Mouse (Mus musculus): ENCODE data around the gene Tlr4. TPM values are rescaled to one million over a fixed set of nuclear protein-coding genes. Genes with fewer than 3 reads are reported as not detected.
A peak's percentile ranks its signal among the peaks of the same experiment; 100 is the strongest.

Gene Tlr4
- 1 to 10 TPM; 1.5 to 2.6 TPM for total RNA-seq (2021)

DNA sequence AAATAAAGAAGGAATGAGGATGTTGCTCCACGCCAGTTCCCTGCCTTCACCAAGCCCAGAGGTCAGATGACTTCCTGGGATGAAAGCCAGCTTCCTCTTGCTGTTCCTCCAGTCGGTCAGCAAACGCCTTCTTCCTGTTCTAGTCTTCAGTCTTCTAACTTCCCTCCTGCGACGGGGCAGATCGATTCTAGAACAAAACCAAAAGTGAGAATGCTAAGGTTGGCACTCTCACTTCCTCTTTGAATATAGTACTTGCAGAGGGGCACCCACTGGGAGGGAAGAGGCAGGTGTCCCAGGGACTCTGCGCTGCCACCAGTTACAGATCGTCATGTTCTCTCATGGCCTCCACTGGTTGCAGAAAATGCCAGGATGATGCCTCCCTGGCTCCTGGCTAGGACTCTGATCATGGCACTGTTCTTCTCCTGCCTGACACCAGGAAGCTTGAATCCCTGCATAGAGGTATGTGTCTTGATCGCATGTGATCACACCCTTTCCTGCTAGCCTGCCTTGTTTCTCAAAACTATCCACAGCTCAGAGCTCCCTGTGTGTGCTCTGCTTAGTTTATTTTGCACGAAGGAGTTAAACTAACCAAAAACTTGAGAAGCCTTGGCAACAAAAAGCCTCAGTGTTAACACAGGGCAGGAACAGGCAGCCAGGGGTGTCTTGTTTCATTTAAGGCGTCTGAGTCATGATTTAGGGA is at the start of gene Tlr4:
Tlr4 (plus strand) TSS at position 122 of the 700 bp plus-strand sequence.
- intact Hi-C loops (cut with DNase I): no loop called here
- DNase-seq (ENCODE audit: extremely low spot score in 1 of 2, low spot score in 2 of 2): peak; percentile 51 to 72

- DNase-seq (ENCODE audit: extremely low spot score in 1 of 2, low spot score in 2 of 2): no peak
- intact Hi-C loops (cut with DNase I): no loop called here
Measured at GRCm38 (mm10) chr4:66794283-66794682, 33.1 kb upstream of the Tlr4 start.

GRCm38 (mm10) chr4:66796683-66797082 is 30.7 kb upstream of the Tlr4 start:
- intact Hi-C loops (cut with DNase I): no loop called here
- DNase-seq (ENCODE audit: extremely low spot score in 1 of 2, low spot score in 2 of 2): no peak

DNA sequence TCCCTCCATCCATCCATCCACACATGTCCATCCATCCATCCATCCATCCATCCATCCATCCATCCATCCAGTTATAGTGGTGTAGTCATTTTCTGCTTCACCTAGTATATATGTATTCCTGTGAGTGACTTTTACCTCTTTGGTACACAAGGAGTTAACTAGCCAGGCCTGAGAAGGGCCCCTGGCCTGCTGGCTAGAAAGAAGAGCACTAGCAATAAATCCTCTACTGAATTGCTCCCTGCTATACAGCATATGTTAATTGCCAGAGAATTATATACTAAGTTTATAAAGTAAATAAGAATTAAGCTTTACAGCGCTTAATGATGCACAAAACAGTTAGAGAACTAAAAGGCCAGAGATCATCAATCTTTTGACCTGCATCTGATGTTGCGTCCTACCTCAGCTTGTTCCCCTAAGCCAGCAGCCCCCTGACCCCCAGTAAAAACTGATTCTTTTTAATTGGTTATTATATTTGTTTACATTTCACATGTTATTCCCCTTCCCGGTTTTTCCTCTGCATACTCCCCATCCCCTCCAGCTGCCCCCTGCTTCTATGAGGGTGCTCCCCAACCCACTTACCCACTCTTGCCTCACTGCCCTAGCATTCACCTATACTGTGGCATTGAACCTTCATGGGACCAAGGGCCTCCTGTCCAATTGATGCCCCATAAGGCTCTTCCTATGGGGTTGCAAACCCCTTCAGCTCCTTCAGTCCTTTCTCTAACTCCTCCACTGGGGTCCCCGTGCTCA is 22.7 kb upstream of the Tlr4 start:
- intact Hi-C loops (cut with DNase I): no loop called here
- DNase-seq (ENCODE audit: extremely low spot score in 1 of 2, low spot score in 2 of 2): no peak

GRCm38 (mm10) chr4:66805747-66806146 is 21.6 kb upstream of the Tlr4 start:
- intact Hi-C loops (cut with DNase I): no loop called here
- DNase-seq (ENCODE audit: extremely low spot score in 1 of 2, low spot score in 2 of 2): no peak

DNA sequence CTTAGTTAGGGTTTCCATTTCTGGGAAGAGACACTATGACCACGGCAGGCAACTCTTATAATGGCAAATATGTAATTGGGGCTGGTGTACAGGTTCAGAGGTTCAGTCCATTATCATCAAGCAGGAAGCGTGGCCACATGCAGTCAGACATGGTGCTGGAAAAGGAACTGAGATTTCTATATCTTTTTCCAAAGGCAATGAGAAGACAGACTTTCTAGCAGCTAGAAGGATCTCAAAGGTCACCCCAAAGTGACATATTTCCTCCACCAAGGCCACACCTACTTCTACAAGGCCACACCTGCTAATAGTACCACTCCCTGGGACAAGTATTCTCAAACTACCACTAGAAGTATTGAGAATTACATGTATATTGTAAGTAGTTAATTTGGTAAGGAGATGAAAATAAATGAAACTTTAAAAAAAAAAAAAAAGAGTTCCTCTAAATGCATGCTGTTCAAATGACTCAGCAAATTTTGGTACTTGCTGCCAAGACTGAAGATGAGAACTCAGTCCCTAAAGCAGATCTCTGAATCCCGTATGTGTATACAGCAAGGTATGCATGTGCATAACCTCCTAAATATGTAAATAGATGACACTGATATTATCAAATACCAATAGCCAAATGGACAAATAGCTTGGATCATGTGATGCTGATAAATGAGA is 10.9 kb upstream of the Tlr4 start:
- intact Hi-C loops (cut with DNase I): no loop called here
- DNase-seq (ENCODE audit: extremely low spot score in 1 of 2, low spot score in 2 of 2): no peak

DNA sequence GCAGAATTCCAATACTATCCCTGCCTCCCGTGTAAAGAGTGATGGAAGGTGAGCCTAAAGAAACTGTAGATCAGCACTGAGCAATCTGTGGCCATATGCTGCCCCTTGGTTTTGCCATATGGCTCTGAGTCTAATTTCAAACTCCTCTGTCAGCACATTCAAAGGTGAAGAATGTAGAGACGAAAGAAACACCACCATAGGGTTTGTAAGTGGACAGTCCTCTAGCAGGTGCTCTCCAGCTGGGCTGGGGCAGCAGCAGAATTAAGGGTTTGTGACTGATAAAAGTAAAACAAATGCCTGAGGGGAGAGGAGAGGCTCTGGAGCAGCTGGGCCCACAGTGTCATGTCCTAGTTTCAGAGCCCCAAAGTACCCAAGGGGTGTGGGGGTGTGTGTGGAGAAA is 6.2 kb upstream of the Tlr4 start:
- intact Hi-C loops (cut with DNase I): no loop called here
- no peak for DNase-seq (ENCODE audit: extremely low spot score in 1 of 2, low spot score in 2 of 2)

GRCm38 (mm10) chr4:66821764-66822163 is 5.6 kb upstream of the Tlr4 start:
- intact Hi-C loops (cut with DNase I): no loop called here

GRCm38 (mm10) chr4:66828163-66828668 is 832 bp downstream of the Tlr4 start:
- DNase-seq (ENCODE audit: extremely low spot score in 1 of 2, low spot score in 2 of 2): no peak
- intact Hi-C loops (cut with DNase I): no loop called here

More at GRCm38 (mm10) chr4:66821764-66822163, 5.6 kb upstream of the Tlr4 start:
- DNase-seq (ENCODE audit: extremely low spot score in 1 of 2, low spot score in 2 of 2): no peak

DNA sequence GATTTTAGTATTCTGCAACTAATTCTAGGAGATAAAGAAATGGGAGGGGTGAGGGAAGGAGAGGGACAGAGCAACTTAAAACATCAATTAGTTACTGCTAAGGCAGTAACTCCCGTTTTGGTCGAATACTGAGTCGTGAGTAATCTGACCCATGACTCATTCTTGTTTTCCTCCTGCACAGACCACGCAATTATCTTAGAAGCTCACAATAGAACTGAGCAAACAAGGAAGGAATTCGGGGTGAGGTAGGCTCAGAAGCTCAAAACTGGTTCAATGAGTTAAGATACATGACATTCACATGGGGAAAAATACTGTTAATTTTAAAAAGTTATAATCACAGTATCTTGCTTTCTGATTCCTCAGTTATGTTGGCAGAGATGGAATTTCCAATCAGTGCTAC is 1.3 kb downstream of the Tlr4 start:
- intact Hi-C loops (cut with DNase I): no loop called here

GRCm38 (mm10) chr4:66838071-66838470 is 10.7 kb downstream of the Tlr4 start:
- no peak for DNase-seq (ENCODE audit: extremely low spot score in 1 of 2, low spot score in 2 of 2)
- intact Hi-C loops (cut with DNase I): no loop called here

More for the DNA sequence above, 1.3 kb downstream of the Tlr4 start:
- DNase-seq (ENCODE audit: extremely low spot score in 1 of 2, low spot score in 2 of 2): no peak

GRCm38 (mm10) chr4:66843255-66843654 is 15.9 kb downstream of the Tlr4 start:
- intact Hi-C loops (cut with DNase I): no loop called here
- no peak for DNase-seq (ENCODE audit: extremely low spot score in 1 of 2, low spot score in 2 of 2)

GRCm38 (mm10) chr4:66852011-66852410 is 24.6 kb downstream of the Tlr4 start:
- intact Hi-C loops (cut with DNase I): no loop called here

GRCm38 (mm10) chr4:66856992-66857391 is 29.6 kb downstream of the Tlr4 start:
- no peak for DNase-seq (ENCODE audit: extremely low spot score in 1 of 2, low spot score in 2 of 2)
- intact Hi-C loops (cut with DNase I): no loop called here

More at GRCm38 (mm10) chr4:66852011-66852410, 24.6 kb downstream of the Tlr4 start:
- DNase-seq (ENCODE audit: extremely low spot score in 1 of 2, low spot score in 2 of 2): no peak

DNA sequence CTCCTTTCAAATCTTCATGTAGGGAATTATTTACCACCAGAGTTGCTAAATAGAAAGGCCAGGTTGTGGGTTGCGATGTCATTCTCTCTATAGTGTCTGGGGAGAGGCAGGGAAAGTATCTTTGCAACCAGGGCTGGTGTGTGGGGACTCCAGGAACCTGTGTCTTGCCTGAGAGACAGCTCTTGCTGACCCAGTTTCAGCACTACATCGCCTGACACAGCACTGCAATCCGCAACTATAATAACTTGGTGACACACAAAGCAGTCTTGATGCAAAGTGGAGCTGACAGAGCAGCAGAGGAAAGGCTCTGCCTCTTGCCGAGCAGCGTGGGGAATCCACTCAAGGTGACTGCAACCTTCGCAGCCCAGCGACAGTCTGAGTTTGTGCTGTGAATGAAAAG is 42.5 kb downstream of the Tlr4 start:
- DNase-seq (ENCODE audit: extremely low spot score in 1 of 2, low spot score in 2 of 2): no peak
- intact Hi-C loops (cut with DNase I): no loop called here

DNA sequence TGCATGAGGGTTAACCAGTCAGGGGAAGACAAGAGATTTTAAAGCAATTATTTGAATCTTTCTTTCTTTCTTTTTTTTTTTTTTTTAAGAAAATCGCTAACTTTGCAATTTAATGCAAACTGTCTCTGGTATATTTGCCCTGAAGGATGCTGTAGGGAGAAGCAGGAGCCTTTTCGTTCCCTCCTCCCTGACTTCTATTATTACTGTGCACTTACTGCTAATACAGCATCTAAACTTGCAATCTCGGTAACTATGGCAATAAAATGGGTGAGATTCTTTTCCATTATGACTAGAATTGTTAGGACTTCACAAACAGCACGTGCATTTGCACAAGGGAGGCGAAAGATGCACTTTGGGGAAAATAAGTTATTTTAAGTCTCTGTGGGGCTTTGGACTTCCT is 44.6 kb downstream of the Tlr4 start:
- intact Hi-C loops (cut with DNase I): no loop called here
- DNase-seq (ENCODE audit: extremely low spot score in 1 of 2, low spot score in 2 of 2): no peak

DNA sequence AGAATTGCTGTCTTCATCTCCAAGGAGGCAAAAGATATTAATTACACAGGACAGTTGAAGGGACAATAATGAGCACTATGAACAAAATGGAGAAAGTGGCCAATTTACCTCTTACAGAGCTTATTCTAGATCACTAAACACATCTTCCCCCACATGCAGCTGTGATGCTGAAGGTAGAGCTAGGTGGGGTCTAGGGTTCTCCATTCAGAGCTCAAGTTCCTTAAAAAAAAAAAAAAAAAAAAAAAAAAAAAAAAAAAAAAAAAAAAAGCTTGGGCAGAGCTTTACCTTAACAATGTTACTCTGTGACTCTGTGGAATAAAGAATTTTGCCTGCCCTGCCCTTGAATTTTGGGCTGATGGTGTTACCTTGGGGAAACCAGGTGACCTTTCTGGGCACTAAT is 46.0 kb downstream of the Tlr4 start:
- no peak for DNase-seq (ENCODE audit: extremely low spot score in 1 of 2, low spot score in 2 of 2)
- intact Hi-C loops (cut with DNase I): no loop called here

DNA sequence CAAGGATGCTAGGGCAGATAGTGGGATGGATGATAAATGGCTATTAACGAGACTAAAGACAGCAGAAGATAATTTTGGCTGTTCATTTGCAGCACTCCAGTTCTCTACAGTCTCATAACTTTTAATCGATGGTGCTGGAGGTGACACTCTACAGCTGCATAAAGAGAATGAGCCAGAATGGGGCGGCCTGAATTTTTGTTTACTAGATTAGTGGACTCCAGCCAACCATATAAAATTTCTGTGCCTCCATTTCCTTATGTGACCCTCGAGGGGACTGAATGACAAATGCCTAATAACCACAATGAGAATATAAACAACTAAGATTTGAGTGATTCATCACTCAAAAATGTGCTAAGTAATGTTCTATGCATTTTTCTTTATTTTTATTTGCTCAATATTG is 48.4 kb downstream of the Tlr4 start:
- intact Hi-C loops (cut with DNase I): no loop called here

DNA sequence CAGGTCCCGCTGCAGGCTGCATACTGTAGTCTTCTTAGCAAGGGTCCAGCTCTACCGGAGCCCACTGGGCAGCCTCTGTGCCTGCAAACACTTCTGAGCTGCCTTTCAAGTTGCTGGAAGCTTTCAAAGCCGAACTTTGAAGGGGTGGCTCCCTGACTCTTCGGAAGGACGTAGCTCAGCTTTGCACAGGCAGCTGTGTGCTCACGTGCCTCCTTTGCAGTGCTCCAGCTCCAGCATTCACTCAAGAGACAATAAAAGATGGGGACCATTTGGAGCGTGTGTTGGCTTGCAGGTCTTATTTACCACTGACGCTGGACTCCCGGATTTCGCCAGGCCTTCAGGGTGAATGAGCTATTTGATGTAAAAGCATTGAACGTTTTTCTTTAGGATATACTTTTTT is 50.2 kb downstream of the Tlr4 start:
- no peak for DNase-seq (ENCODE audit: extremely low spot score in 1 of 2, low spot score in 2 of 2)
- intact Hi-C loops (cut with DNase I): no loop called here

More for the DNA sequence above, 48.4 kb downstream of the Tlr4 start:
- DNase-seq (ENCODE audit: extremely low spot score in 1 of 2, low spot score in 2 of 2): no peak

DNA sequence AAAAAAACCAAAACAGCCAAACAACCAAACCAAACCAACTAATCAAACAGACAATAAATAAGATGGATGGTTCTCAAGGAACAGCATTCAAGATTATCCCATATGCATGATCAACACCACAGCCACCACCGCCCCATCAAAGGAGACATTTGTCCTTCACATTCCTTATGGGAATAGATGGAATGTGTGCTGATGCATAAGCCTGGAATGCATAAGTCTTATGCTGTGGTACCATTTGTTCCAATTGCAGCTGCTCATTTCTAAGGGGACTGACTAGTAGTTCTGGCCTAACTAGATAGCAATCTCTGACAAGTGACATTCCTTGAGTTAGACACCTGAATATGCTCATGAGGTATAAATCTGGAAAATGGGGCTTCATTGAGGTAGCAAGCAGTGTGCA is 54.1 kb downstream of the Tlr4 start:
- no peak for DNase-seq (ENCODE audit: extremely low spot score in 1 of 2, low spot score in 2 of 2)
- intact Hi-C loops (cut with DNase I): no loop called here
